Mouse (Mus musculus) cortical plate, adult 2 months (tissue): Measurements from ENCODE around the gene Aip.

Experiments
- CTCF ChIP-seq: fragments of 200-500 bp; IDR thresholded peaks from 2 replicates; pipeline ENCODE4 v1.5.1; 2011; ENCODE audit warnings: mild to moderate bottlenecking, control low read depth, low read length; ENCODE audit not compliant: insufficient read depth; ENCODE audit errors: extremely low read depth
- POLR2A ChIP-seq: fragments of 200-500 bp; IDR thresholded peaks from 2 replicates; pipeline ENCODE4 v1.6.1; 2011; ENCODE audit warnings: mild to moderate bottlenecking, low read length, control low read depth; ENCODE audit not compliant: insufficient read depth; ENCODE audit errors: extremely low read depth

- TF ChIP-seq CTCF (peak; percentile 86), POLR2A (no peak; the same call in 1 of the 2 replicates)
Observed at GRCm38 (mm10) chr19:4099056-4099455, 26.6 kb downstream of the Aip start.
